Mouse (Mus musculus) ovary, adult 18-20 months (tissue): ENCODE results near the gene Atp9a.
A peak's percentile ranks its signal among the peaks of the same experiment; 100 is the strongest.

ENCODE experiments used
- DNase-seq: peaks from one replicate; pipeline ENCODE4 v3.0.0; 2022; ENCODE audit warnings: low spot score, mixed read lengths

The Atp9a gene

GRCm38 (mm10) chr2:168640460-168640859 is 101.7 kb downstream of the Atp9a start:
- no peak for DNase-seq

- DNase-seq, result no peak
Measured at GRCm38 (mm10) chr2:168634881-168635280, 107.3 kb downstream of the Atp9a start.

GRCm38 (mm10) chr2:168633301-168633816 is 108.8 kb downstream of the Atp9a start:
- peak; percentile 11 for DNase-seq

GRCm38 (mm10) chr2:168632543-168632942 is 109.7 kb downstream of the Atp9a start:
- no peak for DNase-seq

DNA sequence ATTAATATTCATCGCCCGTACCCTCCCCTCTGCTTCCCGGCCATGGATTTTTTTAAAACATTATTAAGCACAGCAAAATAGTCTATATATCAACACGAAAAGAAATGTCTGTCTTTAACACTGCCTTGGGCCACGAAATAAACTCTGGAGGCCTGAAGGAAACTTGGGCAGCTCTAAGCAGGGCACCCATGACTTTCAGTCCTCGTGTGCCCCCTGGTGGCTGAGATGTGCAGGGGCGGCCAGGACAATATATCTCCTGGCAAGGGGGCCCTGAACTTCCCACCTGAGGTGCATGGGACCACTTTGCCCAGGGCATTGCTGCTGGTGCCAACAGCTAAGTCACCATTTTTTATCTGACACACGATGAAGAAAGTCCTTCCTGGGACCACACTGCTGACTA is 113.4 kb downstream of the Atp9a start:
- peak; percentile 43 for DNase-seq

GRCm38 (mm10) chr2:168627829-168628770 is 114.1 kb downstream of the Atp9a start:
- DNase-seq, result no peak

DNA sequence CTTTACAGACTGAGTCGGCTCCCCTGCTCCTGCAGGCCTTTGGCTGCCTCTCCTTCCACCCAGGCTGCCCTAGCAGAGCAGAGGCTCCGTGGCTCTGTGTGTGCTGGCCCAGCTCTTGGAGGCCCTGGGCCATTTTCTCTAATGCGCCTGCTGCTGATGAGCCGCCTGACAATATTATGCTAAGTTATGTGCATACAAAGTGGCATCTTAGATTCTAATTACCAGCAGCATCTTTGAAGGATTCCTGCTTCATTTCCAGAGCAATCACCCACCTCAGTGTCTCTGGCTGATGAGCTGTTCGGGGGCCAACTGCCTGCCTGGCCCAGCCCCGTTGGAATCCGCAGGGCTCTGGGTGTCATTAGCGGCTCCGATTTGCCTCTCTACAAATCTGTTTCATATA is 115.8 kb downstream of the Atp9a start:
- DNase-seq, result no peak

DNA sequence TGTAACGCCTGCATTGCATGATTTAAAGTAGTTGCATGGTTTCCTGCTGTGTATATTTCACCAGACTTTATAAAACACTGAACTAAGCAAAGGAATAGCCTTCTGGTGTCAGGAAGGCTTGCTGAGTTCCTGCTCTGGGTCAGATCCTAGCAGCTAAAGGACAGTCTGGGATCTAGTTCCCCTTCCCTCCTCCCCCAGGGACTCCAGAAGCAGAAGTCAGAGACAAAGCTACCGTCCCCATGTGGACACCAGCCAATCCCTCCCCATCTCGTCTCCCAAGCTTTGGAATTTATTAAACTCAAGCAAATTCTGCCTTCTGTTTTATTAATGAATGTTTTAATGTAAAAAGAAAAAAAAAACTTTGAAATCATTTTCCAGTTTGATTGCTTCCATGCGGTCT is 117.1 kb downstream of the Atp9a start:
- no peak for DNase-seq

DNA sequence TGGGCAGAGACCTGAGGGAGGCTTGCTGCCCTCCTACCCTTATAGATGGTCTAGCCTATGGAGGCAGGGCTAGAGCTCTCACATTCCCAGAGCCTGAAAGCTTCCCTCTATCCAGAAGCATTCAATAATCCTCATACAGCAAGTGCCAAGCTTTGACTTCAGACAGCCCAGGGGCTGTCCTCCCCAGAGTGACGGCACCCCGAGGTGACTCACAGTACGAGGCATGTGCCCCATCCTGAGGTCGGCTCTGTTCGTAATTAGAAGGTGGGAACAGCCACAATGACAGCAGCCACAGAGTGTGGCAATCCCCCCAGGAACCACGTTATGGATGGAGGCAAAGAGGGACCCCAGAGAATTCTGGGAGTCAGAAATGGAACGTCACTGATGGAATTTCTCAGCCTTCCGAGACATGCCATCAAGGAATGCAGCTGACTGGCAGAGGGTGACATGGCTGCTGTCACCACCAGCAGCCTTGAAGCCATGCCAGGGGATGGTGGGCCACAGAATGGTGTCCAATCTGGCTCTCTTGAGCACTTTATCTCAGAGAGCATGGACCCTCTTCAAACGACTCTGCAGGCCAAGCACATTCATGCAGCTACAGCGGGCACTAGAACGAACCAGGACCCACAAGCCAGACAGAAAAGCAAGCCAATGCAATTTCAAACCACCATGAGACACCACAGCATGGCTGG is 121.0 kb downstream of the Atp9a start:
- DNase-seq, result no peak

DNA sequence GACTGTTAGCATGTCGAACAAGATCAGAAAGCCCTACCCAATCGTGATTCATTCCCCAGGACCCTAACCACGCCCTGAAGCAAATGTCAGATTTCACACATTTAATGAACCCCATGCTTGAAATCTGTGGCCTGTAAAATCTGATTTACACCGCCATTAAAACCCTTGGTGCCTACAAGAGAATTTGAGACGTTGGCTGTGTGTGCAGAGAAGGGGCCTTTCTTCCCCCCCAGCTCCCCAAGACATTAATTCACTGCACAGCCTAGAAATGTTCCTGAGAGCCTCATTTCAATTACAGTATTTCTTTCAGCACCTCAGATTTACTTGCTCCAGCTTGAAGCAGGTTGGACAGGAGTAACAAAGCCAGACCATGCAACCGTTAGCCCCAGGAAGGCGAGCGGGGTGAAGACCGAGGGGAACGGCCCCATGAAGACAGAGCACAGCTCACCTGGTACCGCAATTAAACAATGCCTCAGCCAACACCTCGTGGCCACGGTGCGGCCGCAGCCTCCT is 123.9 kb downstream of the Atp9a start:
- DNase-seq, result no peak

GRCm38 (mm10) chr2:168615160-168615559 is 127.0 kb downstream of the Atp9a start:
- DNase-seq, result no peak

DNA sequence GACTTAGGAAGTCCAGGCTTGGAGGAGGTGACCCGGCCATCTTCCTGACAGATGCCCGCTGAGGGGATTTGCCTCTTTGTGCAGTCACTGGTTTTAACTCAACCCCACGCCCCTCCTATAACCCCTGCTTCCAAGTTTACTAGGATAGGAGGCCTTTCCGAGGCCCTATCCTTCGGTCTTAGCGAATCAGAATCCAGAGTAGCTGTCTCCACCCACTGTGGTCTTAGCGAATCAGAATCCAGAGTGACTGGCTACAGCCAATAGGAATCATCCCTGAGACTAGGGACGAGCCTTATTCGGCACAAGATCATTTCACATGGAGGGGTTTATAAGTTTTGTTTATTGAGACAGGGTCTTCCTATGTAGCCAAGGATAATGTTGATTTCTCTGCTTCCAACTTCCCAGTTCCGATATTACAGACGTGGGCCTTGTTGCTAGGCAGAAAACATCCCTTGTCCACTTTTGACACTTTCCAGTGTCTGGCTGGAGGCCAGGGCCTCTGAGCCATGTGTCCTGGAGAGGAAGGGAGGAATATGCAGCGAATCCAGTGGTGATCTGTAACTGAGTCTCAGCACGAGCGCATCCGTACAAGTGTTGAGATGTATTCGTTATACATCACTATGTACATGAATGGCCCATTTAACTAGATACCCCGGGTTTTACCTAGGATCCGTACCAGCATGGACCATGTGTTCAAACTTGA is 127.9 kb downstream of the Atp9a start:
- no peak for DNase-seq

DNA sequence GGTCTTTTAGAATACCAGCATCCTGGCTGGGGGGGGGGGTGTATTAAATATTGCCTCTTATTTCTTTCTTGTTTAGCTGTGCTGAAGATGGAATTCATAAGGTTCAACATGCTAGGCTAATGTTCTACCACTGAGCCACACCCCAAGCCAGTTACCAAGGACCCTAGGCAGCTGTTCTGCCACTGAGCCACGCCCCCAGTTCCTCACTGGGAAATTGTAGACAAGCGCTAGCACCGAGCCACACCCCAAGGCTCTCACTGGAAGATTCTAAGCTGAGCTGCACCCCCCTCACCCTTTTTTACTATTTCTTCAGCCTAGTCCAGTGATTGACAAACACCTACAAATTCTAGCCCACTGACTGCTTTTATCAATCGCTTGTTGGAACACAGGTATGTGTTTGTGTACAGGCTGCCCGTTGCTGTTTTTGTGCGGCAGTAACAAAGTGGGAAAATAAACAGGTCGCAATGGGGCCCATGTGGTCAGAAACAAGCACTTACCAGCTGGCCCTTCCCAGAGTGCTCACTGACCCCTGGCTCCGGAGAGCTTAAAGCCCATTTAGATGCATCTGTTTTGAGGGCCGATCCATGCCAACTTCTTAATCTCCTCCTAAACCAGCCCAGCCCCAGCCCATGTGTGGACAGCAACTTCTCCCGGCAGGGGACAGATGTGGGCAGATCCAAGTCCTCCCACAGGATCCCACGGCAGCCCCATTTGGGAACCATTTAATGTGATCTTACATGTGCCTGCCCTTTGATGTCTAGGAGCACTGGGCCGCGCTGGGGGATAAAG is 128.9 kb downstream of the Atp9a start:
- DNase-seq, result no peak

GRCm38 (mm10) chr2:168610941-168611340 is 131.3 kb downstream of the Atp9a start:
- no peak for DNase-seq

GRCm38 (mm10) chr2:168609653-168610248 is 132.5 kb downstream of the Atp9a start:
- DNase-seq, result no peak

DNA sequence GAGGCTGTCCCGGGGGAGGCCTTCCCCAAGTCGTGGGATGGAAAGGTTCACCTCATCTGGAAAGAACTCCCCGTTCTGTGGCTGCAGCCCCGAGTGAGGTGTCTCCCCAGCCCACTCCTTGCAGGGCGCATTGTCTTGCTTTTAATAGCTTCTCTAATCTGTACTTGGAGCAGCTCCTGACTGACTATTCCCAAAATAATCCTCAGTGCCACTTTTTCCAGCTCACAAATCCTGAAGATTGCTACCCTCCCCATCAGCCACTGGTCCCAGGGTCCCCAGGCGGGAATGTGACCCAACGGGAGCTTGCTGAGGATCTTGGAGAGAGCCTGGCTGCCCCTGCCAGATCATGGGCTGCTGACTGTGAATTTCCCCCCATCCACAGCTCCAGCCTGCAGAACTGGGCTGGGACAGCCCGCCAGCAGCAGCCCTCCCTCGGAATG is 134.1 kb downstream of the Atp9a start:
- no peak for DNase-seq

DNA sequence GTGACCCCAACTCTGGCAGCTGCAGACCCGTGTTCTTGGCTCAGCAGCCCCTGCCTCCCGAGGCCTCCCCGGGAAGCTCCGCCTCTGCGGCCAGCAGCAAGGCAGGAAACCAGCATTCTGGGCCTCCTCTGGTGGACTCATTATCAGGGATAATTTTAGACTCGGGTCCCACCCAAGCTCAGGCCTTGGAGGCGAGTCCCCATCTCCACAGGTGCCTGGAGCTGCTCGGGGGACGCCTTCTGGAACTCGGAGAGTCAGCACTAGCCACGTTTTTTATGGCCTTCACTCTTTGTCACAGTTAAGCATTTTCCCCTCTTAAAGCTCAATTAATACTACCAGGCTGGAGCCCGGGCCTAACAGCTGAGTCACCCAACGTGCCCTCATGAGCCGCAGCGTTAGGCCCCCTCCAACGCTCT is 137.5 kb downstream of the Atp9a start:
- no peak for DNase-seq

DNA sequence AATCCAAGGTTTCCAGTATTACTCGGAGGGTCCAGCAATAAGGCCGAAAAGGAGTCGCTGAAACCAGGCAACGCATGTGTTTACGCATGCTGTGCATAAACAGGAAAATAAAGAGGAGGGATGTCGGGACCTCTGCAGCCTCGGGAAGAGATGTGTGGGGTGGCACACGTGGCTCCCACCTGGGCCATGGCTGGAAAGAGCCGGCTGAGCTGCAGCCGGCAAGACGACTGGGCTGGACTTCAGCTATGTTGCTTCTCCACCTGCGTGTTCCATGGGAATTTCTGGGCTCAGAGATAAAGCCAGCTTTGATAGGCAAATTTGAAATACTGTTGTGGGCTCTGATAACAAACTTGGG is 139.8 kb downstream of the Atp9a start:
- no peak for DNase-seq

- DNase-seq, result peak; percentile 59
Measured at GRCm38 (mm10) chr2:168601491-168602386, 140.5 kb downstream of the Atp9a start, which contains the start of gene Nfatc2. TSS of gene Nfatc2 (minus strand) at chr2:168601657.
